Mouse (Mus musculus) bone marrow macrophage, adult 2 months (primary cell): ENCODE measurements at regions not wholly inside any gene's neighbourhood (a gene's known extent, or its start where the extent isn't known, plus 50 kb on each side); places are given as distances from the start of the nearest gene placed in this dataset.

ENCODE experiments used
- H3K27ac ChIP-seq: 2 replicates; pipeline ENCODE4 v1.5.1; 2012; ENCODE audit warnings: low read depth, low read length; ENCODE audit not compliant: insufficient read depth
- H3K4me1 ChIP-seq: 2 replicates; pipeline ENCODE4 v1.6.1; 2012; ENCODE audit warnings: low read length; ENCODE audit not compliant: control insufficient read depth, insufficient read depth
- H3K4me3 ChIP-seq: 2 replicates; pipeline ENCODE4 v1.5.1; 2012; ENCODE audit warnings: mild to moderate bottlenecking, low read length, moderate library complexity; ENCODE audit not compliant: insufficient read depth
- CTCF ChIP-seq: IDR thresholded peaks from 2 replicates; pipeline ENCODE4 v1.5.1; 2012; ENCODE audit warnings: low read depth, mild to moderate bottlenecking, low read length, moderate library complexity
- POLR2A ChIP-seq: IDR thresholded peaks from 2 replicates; pipeline ENCODE4 v1.6.1; 2012; ENCODE audit warnings: mild to moderate bottlenecking, low read depth, low read length, borderline replicate concordance

DNA sequence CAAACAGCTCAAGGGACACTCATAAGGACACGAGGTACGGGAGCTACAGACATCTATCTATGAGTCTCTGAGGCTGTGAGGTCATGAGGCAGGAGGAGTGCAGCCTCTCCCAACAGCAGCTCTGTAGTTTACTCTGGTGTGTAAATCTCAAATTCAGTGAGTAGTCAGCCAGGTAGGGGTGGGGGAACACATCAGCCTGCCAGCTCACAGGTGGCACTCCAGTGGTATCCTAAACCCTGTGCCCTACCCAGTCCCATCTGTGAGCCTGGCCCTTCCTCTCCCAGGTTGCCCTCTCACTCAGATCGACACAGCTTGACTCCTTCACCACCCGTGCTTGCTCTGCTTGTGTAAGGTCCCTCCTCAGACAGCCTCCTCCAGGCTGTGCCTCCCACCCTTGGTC, 202.2 kb downstream of the Sipa1l2 start:
- TF ChIP-seq CTCF, result no peak
- TF ChIP-seq POLR2A, result no peak
- Histone ChIP-seq H3K4me3 (no peak overlapping the region), H3K4me1 (no peaks in the 10 kb centered on the region), H3K27ac (no peak overlapping the region)

DNA sequence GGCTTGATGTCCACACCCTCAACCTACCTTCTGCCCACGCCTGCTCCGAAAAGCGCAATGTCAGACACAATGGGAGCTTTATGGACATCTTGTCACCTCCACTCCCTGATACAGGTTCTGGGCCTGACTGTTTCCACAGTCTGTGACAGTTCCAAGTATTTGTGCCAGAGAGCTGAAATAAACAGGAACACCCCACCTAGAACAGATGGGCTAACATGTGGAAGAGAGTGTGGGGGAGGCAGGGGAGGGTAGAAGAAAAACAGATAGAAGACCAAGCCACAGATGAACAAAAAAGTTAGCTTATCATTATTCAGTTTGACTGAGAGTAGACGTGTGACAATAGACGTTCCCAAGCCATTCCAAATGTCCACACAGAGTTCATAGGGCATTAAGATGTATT, 204.6 kb downstream of the Sipa1l2 start:
- no peak for TF ChIP-seq CTCF
- TF ChIP-seq POLR2A, result no peak
- H3K4me3 ChIP-seq, result no peak overlapping the region
- H3K27ac ChIP-seq, result no peak overlapping the region
- no peaks in the 10 kb centered on the region; the same call in 1 of the 2 replicates for H3K4me1 ChIP-seq

DNA sequence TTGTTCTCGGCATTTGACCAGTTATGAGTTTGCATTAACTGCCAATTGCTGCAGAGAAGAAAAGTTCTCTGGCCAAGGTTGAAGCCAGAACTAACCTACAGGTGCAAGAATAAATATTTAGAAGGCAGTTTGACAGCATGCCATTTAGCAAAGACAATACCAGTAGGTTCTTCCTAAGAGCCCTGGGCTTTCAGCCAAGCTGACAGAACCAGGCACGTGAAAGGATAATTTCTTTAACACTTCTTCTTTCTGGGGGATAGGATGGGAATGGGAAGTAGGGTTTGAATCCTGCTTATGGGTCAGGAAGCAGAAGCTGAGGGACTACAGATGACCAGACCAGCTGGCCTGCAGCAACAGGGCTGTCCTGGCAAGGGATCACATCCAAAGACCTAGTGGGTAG, 210.2 kb downstream of the Sipa1l2 start:
- Histone ChIP-seq H3K4me3 (no peak overlapping the region), H3K27ac (peak overlapping the region; percentile 14), H3K4me1 (peaks cover 10% of the 10 kb centered on the region)
- TF ChIP-seq POLR2A (no peak), CTCF (no peak)

DNA sequence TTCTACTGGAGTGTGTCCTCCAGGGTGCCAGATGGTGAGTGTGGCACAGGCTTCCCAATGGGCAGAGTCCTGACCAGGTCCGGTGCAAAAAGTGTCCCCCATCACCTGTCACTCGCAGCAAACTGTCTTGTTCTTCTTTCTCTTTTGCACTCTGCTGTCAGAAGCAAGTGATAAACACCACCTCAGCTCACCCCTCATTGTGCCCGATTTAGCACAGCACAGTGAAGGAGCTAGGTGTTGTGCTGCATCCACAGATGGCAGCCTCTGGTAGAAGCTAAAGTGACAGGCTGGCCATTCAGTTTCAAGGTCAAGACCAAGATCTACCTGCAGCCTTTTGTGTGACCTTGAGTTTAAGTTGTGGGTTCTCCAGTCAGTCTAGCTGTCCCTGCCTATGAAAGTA, 211.8 kb downstream of the Sipa1l2 start:
- H3K4me1 ChIP-seq, result peaks cover 10% of the 10 kb centered on the region
- TF ChIP-seq POLR2A (no peak), CTCF (no peak)
- H3K27ac ChIP-seq, result no peak overlapping the region
- H3K4me3 ChIP-seq, result no peak overlapping the region

- TF ChIP-seq CTCF, result no peak
- TF ChIP-seq POLR2A, result no peak
- no peak overlapping the region for H3K4me3 ChIP-seq
- no peak overlapping the region for H3K27ac ChIP-seq
- H3K4me1 ChIP-seq, result peaks cover 24% of the 10 kb centered on the region
These were observed 214.5 kb downstream of the Sipa1l2 start for GRCm38 (mm10) chr8:125355059-125355509.

DNA sequence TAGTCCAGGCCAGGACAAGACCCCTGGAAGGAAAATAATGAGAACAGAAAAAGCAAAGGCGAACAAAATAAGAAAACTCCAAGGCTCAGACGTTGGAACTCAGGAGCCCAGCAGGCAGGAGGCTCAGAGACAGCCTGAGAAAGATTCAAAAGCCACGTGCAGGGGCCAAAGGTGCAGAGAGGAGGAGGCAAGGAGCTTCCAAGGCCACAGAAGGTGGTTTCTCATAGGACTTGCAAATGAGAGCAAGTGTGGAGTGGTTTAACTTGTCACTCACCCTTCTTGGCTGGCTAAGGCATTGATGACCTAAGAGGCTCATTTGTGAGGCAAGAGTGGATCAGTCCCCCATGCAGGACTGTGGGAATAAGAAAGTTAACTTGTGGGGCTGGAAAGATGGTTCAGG, 217.3 kb downstream of the Sipa1l2 start:
- H3K4me1 ChIP-seq, result peaks cover 18% of the 10 kb centered on the region
- TF ChIP-seq CTCF (no peak), POLR2A (no peak)
- H3K27ac ChIP-seq, result no peak overlapping the region
- no peak overlapping the region for H3K4me3 ChIP-seq

DNA sequence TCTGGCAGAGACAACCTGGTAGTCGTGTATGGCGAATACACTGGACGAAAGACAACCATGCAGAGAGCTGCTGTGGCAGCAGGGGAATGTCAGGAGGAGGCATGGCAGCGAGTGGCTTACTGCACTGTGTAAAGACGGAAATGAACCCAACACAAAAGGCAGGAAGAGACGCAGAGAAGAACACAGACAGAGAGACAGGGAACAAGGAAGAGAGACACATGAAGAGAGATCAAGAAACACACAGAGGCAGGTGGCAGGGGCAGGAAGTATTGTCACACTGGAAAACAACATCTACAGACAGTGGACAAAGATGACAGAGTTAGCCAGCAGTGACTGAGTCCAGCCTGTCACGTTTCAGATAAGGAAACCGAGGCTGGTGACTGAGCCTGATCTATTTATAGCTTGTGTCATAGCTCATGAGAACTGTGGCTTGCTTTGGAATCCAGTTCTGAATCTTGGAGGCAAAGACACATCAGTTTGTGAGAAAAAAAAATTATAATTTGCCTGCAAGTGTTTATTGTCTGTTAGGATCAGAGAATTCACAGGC, 218.0 kb downstream of the Sipa1l2 start:
- H3K27ac ChIP-seq, result no peak overlapping the region
- TF ChIP-seq POLR2A, result no peak
- no peak for TF ChIP-seq CTCF
- no peak overlapping the region for H3K4me3 ChIP-seq
- H3K4me1 ChIP-seq, result peaks cover 18% of the 10 kb centered on the region

DNA sequence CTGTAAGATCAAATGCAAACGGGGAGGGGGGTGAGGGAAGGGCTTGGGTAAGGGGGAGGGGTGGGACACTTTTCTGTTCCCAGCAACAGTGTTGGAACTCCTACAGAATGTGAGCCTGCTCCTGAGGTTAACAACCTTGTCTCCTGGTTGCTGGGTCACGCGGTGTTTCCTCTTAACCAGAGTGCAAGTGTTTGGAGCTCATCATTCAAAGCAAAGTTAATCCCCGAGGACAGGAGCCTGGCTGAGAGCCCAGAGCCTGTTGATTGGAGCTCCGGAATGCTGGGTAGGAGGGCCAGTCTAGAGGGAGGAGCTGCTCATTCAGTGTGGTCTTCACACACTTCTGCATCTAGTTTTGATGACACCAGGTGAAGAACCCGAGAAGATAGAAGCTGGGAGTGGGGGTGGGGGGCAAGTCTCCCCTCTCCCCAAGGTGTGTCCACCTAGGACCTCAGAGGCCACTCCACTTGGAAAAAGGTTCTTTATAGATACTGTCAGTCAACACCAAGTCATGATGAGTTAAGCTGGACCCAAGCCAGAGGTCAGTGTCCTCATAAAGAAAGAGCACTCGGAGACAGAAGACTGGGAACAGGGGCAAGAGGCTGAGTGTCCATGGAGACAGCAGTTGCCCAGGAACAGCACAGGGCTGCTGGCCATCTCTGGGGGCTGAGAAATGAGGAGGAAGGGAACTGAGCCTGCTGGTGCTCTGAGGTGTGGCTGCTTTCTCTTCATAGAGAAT, 220.2 kb downstream of the Sipa1l2 start:
- Histone ChIP-seq H3K4me1 (peaks cover 18% of the 10 kb centered on the region), H3K27ac (no peak overlapping the region), H3K4me3 (no peak overlapping the region)
- TF ChIP-seq POLR2A, result no peak
- no peak for TF ChIP-seq CTCF

DNA sequence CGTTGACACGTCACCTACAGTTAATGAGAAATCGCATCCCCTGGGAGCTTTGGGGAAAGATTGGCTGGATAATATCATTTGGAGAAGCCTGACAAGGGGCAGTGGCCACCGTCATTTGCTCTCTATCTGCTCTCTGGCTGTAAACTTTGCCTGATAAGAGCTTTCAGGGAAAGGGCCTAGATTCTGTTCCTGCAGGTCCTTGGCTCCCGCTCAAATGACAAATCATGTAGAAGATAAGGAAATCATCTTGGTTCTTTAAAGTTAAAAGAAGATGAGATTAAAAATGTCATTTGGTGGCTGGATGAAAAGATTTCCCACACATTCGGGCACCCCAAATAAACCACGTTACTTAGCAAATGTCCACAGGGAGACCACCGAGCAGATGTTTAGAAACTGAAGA, 223.4 kb downstream of the Sipa1l2 start:
- Histone ChIP-seq H3K4me1 (peaks cover 35% of the 10 kb centered on the region), H3K4me3 (no peak overlapping the region), H3K27ac (no peak overlapping the region)
- no peak for TF ChIP-seq POLR2A
- TF ChIP-seq CTCF, result no peak

GRCm38 (mm10) chr8:125345571-125345970, 224.0 kb downstream of the Sipa1l2 start:
- H3K4me1 ChIP-seq, result peaks cover 34% of the 10 kb centered on the region
- TF ChIP-seq CTCF (no peak), POLR2A (no peak)

More at GRCm38 (mm10) chr8:125345571-125345970, 224.0 kb downstream of the Sipa1l2 start:
- Histone ChIP-seq H3K4me3 (no peak overlapping the region), H3K27ac (no peak overlapping the region)
